Mouse (Mus musculus) kidney, adult 18-20 months (tissue): ENCODE data around the gene Tcta.
"Not testable (repeated sequence)": the region's sequence is repeated elsewhere in the genome, so short reads cannot be mapped to it uniquely, and the experiment has no call there.

Experiments used
- DNase-seq: peaks from one replicate; pipeline ENCODE4 v3.0.0; 2021

The Tcta gene

GRCm38 (mm10) chr9:108308141-108308540, 2.2 kb upstream of the Tcta start:
- no peak for DNase-seq

DNA sequence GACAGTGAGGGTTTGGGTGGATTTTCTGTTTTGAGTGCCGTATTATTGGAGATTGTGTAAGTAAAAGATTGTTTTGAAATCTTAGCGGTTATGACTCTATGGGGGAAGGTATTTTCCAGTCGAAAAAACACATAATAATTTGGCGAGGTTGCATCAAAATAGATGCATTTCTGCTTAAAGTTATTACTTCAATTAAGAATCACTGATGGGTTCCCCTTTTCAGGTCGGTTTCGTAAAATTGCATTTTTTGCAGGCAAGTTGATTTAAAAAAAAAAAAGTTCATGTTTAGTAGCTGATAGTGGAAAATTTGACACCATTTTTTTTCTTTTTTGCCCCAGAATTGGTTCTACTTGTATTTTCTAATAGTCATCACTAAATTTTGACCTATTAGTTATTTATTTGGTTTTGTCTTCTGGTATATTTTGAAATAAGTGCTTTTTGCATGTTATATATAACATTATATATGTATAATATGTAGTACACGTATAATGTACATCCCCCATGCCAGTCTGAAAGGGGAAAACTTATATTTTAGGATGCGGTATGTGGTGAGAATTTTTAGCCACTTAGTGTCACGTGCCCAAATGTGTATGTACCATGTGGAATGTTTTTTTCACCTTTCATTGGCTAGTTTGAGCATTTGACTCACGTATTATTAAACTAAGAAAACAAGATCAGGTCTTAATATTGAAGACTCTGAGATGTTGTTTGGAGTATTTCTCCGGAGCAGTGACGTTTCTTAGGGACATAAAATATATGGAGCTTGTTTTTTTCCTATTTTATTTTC, 1.3 kb upstream of the Tcta start:
- no peak for DNase-seq

- peak; percentile 84 for DNase-seq
These were observed 616 bp upstream of the Tcta start for GRCm38 (mm10) chr9:108306571-108306980.

GRCm38 (mm10) chr9:108305170-108305569, 790 bp downstream of the Tcta start:
- DNase-seq, result no peak

DNA sequence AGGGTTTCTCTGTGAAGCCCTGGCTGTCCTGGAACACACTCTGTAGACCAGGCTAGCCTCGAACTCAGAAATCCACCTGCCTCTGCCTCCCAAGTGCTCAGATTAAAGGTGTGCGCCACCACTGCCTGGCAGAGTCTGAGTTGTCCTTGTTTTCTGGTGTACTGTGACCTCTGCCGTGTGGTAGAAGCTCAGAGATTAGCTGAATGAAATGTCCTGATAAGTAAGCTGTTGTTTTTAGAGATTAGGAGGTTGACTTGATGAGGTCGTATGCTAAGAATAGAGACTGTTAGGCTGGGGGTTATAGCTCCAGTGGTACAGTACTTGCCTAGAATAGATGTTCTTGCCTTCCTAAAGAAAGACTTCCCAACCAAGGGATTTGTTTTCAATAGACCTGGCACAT, 1.2 kb downstream of the Tcta start:
- DNase-seq, result no peak

GRCm38 (mm10) chr9:108301853-108302252, 4.1 kb downstream of the Tcta start:
- DNase-seq, result no peak

GRCm38 (mm10) chr9:108296453-108297355, 9.3 kb downstream of the Tcta start, which contains the start of gene Amt:
Amt (plus strand) TSS chr9:108296853.
- peak; percentile 85 for DNase-seq

DNA sequence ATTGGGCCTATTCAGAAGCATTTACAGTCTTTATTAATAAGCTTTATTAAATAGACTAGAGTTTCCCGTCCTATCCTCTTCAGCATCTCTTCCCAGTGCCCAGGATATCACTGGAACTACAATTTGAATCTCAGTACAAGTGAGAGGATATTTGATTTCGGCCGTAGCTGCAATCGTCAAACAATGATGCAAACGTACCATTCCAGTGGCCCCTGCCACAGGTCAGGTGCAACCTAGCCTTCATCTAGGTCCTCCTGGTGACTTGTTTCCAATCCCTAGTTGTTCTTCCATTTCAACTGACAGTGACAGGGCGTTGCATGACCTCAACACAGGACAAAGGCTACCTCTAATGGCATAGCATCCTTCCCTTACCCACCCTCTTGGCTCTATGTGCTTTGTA, 15.2 kb downstream of the Tcta start:
- DNase-seq, result no peak

- DNase-seq, result peak; percentile 89
These were observed 15.8 kb downstream of the Tcta start, which contains the start of gene Nicn1 for GRCm38 (mm10) chr9:108290016-108290750. Nicn1 (plus strand) TSS chr9:108290429.

DNA sequence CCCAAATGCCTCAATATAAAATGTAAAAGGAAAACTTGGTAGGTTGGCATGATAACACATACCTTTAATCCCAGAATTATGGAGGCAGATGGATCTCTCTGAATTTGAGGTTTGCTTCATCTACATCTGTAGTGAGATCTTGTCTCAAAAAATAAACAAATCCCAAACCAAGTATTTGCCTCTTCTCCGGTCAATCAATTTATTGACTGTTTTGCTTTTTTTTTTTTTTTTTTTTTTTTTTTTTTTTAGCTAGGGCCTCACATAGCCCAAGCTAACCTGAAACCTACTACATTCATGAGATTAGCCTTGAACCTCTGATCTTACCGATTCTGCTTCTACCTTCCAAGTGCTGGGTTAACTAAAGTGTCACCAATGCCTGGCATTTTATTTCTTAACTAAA, 16.6 kb downstream of the Tcta start:
- no peak for DNase-seq

DNA sequence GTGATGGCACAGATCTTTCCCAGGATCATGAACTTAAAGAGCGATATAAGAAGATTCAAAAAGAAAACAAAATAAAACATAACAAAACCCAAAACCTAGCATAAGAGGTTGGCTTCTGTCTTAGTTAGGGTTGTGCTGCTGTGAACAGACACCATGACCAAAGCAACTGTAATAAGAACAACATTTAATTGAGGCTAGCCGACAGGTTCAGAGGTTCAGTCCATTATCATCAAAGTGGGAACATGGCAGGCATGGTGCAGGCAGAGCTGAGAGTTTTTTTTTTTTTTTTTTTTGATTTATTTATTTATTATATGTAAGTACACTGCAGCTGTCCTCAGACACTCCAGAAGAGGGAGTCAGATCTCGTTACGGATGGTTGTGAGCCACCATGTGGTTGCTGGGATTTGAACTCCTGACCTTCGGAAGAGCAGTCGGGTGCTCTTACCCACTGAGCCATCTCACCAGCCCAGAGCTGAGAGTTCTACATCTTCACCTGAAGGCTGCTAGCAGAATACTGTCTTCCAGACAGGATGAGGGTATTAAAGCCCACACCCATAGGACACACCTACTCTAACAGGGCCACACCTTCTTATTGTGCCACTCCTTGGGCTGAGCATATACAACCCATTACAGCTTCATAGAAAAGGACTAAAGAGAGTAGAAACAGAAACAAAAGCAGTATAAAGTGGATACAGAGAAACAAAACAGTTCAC, 18.3 kb downstream of the Tcta start:
- DNase-seq, result not testable (repeated sequence)

GRCm38 (mm10) chr9:108284410-108284809, 21.6 kb downstream of the Tcta start:
- DNase-seq, result peak; percentile 84

- DNase-seq, result peak; percentile 57
These were observed 25.7 kb downstream of the Tcta start for GRCm38 (mm10) chr9:108280071-108280828.

- DNase-seq, result peak; percentile 68
These were observed 27.1 kb downstream of the Tcta start for GRCm38 (mm10) chr9:108278697-108279450.

GRCm38 (mm10) chr9:108275331-108275659, 30.7 kb downstream of the Tcta start:
- no peak for DNase-seq

DNA sequence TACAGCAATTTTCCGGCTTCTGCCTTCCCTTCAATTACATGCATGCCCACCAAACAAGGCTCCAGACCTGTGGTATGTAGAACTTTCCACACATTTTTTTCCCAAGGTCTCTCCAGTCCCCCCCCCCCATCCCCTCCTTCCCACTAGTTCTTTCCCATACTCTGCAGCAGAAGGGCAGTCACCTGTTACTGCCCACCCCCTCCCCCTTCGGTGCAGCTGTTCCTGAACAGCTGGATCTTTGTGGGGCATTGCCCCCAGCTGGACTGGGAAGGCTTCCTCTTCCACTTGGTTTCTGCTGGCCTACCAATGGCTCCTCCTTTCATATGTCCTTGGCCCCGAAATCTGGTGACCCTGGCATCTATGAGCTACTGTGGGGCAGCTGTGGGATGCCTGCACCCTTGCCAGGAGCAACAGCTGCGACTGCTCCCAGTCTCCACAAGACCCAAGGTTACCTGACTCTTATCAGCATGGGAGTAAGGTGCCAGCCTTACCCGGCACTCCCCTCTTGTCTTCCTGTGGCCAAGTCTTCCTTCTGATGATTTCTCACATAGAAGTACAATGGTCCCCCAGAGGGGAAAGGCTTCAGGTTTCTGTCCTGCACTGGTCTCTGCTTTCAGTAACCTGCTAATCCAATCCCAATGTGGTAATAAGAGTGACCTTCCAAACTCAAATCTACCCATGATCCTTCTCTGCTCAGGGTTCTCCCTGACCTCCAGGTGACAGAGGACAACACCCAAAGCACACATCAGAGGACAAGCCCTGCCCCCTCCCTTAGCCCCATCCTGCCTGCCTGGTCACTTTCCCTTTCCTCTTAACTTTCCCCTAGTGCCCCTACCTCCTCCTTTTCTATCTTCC, 31.3 kb downstream of the Tcta start:
- no peak for DNase-seq

DNA sequence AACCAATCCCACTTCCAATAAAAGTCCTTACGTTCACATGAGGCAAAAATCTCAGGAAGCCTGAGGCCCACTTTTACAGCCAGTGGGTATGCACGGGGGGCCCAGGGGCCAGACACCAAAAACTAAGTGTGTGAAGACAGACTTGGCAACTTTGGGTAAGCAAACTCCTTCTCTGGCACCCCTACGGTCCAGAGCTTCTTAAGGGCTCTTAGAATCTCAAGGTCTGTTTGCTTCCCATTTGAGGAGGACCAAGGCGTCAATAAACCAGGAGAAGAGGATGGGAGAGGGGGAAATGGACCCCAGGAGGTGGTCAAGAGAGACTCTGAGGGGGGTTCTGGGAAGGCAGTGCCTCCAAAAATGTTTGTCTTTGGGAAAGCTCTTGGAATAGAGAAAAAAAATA, 32.5 kb downstream of the Tcta start:
- DNase-seq, result no peak

DNA sequence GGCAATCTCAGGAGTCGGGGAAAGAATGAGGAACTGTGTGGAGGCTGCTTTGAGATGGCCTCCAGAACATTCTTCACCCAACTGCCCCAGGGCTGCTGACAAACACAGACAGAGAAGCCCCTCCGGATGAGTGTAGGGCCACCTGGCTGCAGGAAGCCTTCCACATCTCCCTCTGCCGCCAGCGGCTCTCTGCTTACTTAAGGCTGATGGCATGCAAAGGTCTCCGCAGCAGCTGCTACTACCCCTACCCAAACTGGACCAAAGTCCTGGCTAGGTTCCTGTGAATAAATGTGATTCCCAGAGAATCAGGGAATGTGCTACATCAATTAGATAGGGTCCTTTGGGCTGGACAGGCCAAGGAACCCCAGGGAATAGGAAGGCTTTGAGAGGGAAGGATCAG, 33.3 kb downstream of the Tcta start:
- DNase-seq, result no peak

GRCm38 (mm10) chr9:108271941-108272340, 34.0 kb downstream of the Tcta start:
- no peak for DNase-seq

DNA sequence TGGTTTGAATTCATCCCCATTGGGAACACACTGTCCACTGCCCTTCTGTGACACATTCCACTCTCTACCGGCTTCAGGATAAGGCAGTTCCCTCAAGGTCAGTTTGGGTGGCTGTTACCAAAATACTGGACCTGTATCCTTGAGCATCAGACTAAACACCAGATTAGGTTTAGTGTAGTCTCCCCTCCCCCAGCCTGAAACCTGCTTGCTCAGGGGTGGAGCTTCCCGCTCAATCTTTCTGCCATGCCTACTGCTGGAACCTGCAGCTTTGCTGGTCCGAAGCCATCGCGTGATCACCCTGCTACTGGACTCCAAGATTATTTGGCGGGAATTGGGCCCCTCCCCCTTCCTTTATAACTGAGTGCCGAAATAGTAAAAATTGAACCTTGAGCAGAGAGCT, 37.3 kb downstream of the Tcta start:
- DNase-seq, result not testable (repeated sequence)
